Comparison of ENCODE assay signal across 15 mouse cellular contexts in the genomic region with DNA sequence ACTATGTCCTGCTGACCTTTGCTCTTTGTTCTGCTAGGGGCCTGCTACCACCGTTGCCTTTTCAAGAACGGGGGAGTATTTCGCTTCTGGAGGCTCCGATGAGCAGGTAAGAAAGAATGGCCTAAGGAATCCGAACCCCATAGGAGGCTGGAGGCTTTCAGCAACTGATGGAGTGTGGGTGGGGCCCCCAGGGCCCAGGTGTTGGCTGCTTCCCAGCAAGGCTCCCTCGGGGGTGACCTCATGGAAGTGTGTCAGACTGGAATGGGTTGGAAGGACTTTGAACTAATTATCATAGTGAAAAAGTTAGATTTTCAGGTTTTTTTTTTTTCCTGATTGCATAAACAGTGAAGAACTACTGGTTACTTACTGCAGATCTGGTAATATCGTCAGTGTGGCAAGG. TPM values are rescaled to one million over a fixed set of nuclear protein-coding genes. Genes with fewer than 3 reads are reported as not detected.
A peak's percentile ranks its signal among the peaks of the same experiment; 100 is the strongest.
DNase-seq lines count a peak whose midpoint lies in the region; ATAC-seq and TF ChIP-seq lines count a peak whose summit lies in the region.
"Had no signal": no experiment of that assay in that cellular context is flagged by ENCODE, and none has a peak within 500 bp of the region (broad histone marks: within the 10 kb centered on the region; RNA-seq: fewer than 3 reads in every experiment).

No protein-coding gene starts in this region.

- peak overlapping the region; percentile 71 for H3K27ac ChIP-seq in intestine, postnatal 0 days (ENCODE audit: low read depth, low read length)
- H3K27ac ChIP-seq: forebrain, embryonic 13.5 days; gastrocnemius, adult 2 months; liver, embryonic 14.5 days had no signal

- no peak overlapping the region for H3K4me3 ChIP-seq in intestine, postnatal 0 days (ENCODE audit: low read depth, low read length)
- H3K4me3 ChIP-seq: forebrain, embryonic 13.5 days; gastrocnemius, adult 2 months; limb, embryonic 10.5 days; megakaryocyte, embryonic 14.5 days had no signal

- H3K4me1 ChIP-seq in intestine, postnatal 0 days (replicated peaks; ENCODE audit: control insufficient read depth, insufficient read depth, low read length): no peaks in the 10 kb centered on the region; the same call in 1 of the 2 replicates
- H3K4me1 ChIP-seq: forebrain, embryonic 13.5 days had no signal

- H3K27me3 ChIP-seq in intestine, postnatal 0 days (replicated peaks; ENCODE audit: control insufficient read depth, insufficient read depth, low read length): no peaks in the 10 kb centered on the region
- H3K27me3 ChIP-seq: CH12.LX; forebrain, embryonic 13.5 days had no signal

- peaks cover 4% of the 10 kb centered on the region; the same call in 1 of the 2 replicates for H3K36me3 ChIP-seq in intestine, postnatal 0 days (ENCODE audit: control insufficient read depth, insufficient read depth)

- WGBS in intestine, postnatal 0 days: 41% methylated on average over 7 of the region's 7 CpGs

- H3K4me2 ChIP-seq in intestine, postnatal 0 days (replicated peaks; ENCODE audit: low read depth): no peak overlapping the region
- H3K4me2 ChIP-seq: forebrain, embryonic 13.5 days had no signal

- no peak overlapping the region for H3K9ac ChIP-seq in intestine, postnatal 0 days (ENCODE audit: low read depth, low read length)
- H3K9ac ChIP-seq: forebrain, embryonic 13.5 days; liver, embryonic 14.5 days had no signal

- no peaks in the 10 kb centered on the region for H3K9me3 ChIP-seq in intestine, postnatal 0 days (ENCODE audit: control insufficient read depth)
- H3K9me3 ChIP-seq: forebrain, embryonic 13.5 days; limb, embryonic 10.5 days; megakaryocyte, embryonic 14.5 days had no signal

- peak; percentile 57 for DNase-seq in kidney, adult 18-20 months
- no peak for DNase-seq in kidney, postnatal 4 days
- peak; percentile 42 for DNase-seq in NIH3T3 (ENCODE audit: low read depth)
- peak; percentile 42 for DNase-seq in lung, postnatal 25 days (ENCODE audit: low spot score)
- no peak for DNase-seq in frontal cortex, postnatal 25 days (ENCODE audit: low spot score in 2 of 2)
- no peak for DNase-seq in ovary, postnatal 10 days (ENCODE audit: low spot score)
- no peak for DNase-seq in cerebellum, adult 8-10 months
- DNase-seq: gastrocnemius, adult 2 months; heart, postnatal 36 days had no signal

- TF ChIP-seq CTCF in intestine, postnatal 0 days (IDR thresholded peaks at IDR 0.05; ENCODE audit: low read depth): no peak

- ATAC-seq in intestine, postnatal 0 days: peak; percentile 74
- ATAC-seq: forebrain, embryonic 13.5 days had no signal

RNA-seq across cellular contexts. Expression of a gene that starts 24.4 kb away (rescaled TPM):
- polyA plus RNA-seq in intestine, postnatal 0 days (2015; fragmentation: Nextera tagmentation; extraction: Ambion mirVana): 11.5 and 12.3 TPM in 2 replicates

RNA-seq across cellular contexts. Expression of a gene that starts 56.8 kb away (rescaled TPM):
- 81.2 and 82.9 TPM in 2 replicates for polyA plus RNA-seq in intestine, postnatal 0 days (2015; fragmentation: Nextera tagmentation; extraction: Ambion mirVana)

Comparison
In these comparisons a context has a peak if more than half of its experiments do, and no peak if none do; other contexts are left out.
1. DNase-seq: peak in kidney, adult 18-20 months (single experiment), NIH3T3 (single experiment) and lung, postnatal 25 days (single experiment); none in kidney, postnatal 4 days (0 of 2), frontal cortex, postnatal 25 days (0 of 2), ovary, postnatal 10 days (single experiment) and cerebellum, adult 8-10 months (single experiment).